Mouse (Mus musculus) midbrain, embryonic 11.5 days (tissue): ENCODE results near the gene Atp2a1. TPM values are rescaled to one million over a fixed set of nuclear protein-coding genes. Genes with fewer than 3 reads are reported as not detected.
A peak's percentile ranks its signal among the peaks of the same experiment; 100 is the strongest.

Experiments used
- ATAC-seq: fragments of 200-750 bp; cut with Nextera tagmentation; 2 replicates; pipeline ENCODE4 v1.8.0; 2017; ENCODE audit warnings: moderate TSS enrichment, moderate library complexity; ENCODE audit not compliant: low FRiP score
- DNase-seq: peaks from one replicate; pipeline ENCODE4 v3.0.0; 2015; ENCODE audit warnings: low spot score; ENCODE audit errors: missing footprints
- H3K27ac ChIP-seq: fragments of 300-500 bp; sonication (generic); 2 replicates; pipeline ENCODE4 v1.5.1; 2014; ENCODE audit warnings: low read depth, low read length
- H3K27me3 ChIP-seq: fragments of 300-500 bp; sonication (generic); 2 replicates; pipeline ENCODE4 v1.6.1; 2014; ENCODE audit warnings: mild to moderate bottlenecking, low read length, moderate library complexity, mixed read lengths; ENCODE audit not compliant: control insufficient read depth, insufficient read depth
- H3K36me3 ChIP-seq: fragments of 300-500 bp; sonication (generic); 2 replicates; pipeline ENCODE4 v1.6.1; 2014; ENCODE audit warnings: mild to moderate bottlenecking, low read length, moderate library complexity, mixed read lengths; ENCODE audit not compliant: control insufficient read depth, insufficient read depth
- H3K4me1 ChIP-seq: fragments of 300-500 bp; sonication (generic); 2 replicates; pipeline ENCODE4 v1.6.1; 2014; ENCODE audit warnings: low read length; ENCODE audit not compliant: control insufficient read depth, insufficient read depth
- H3K4me2 ChIP-seq: fragments of 300-500 bp; sonication (generic); 2 replicates; pipeline ENCODE4 v1.6.1; 2014; ENCODE audit warnings: mild to moderate bottlenecking, moderate library complexity
- H3K4me3 ChIP-seq: fragments of 300-500 bp; sonication (generic); 2 replicates; pipeline ENCODE4 v1.5.1; 2014; ENCODE audit warnings: low read depth, low read length
- H3K9ac ChIP-seq: fragments of 300-500 bp; sonication (generic); 2 replicates; pipeline ENCODE4 v1.6.1; 2014; ENCODE audit warnings: low read length
- H3K9me3 ChIP-seq: fragments of 300-500 bp; sonication (generic); 2 replicates; pipeline ENCODE4 v1.6.1; 2016; ENCODE audit warnings: low read length; ENCODE audit not compliant: control insufficient read depth
- WGBS: fragments of 180-500 bp; shearing (Covaris S2); extraction: QIAGEN DNeasy Blood & Tissue Kit; methylation state at CpG from one replicate; pipeline ENCODE4 v1.1.7; 2014; 5-methylcytosine and 5-hydroxymethylcytosine counted together
- polyA plus RNA-seq: library from polyadenylated mRNA; unstranded; fragments of >200 nt; fragmentation: Nextera tagmentation; extraction: Ambion mirVana; gene quantifications from 2 replicates; pipeline ENCODE4 v1.2.1, GENCODE M21; 2014

Gene Atp2a1
- polyA plus RNA-seq, 1 experiment from 2014 or later = 0.38 TPM

GRCm38 (mm10) chr7:126449991-126450390, 12.9 kb downstream of the Atp2a1 start:
- Histone ChIP-seq H3K4me1 (no peaks in the 10 kb centered on the region), H3K4me2 (no peak overlapping the region), H3K4me3 (no peak overlapping the region), H3K9ac (no peak overlapping the region), H3K36me3 (no peaks in the 10 kb centered on the region; the same call in 1 of the 2 replicates), H3K27ac (no peak overlapping the region), H3K9me3 (no peaks in the 10 kb centered on the region), H3K27me3 (no peaks in the 10 kb centered on the region)
- no peak for DNase-seq
- ATAC-seq = no peak
- 91% methylated on average over 18 of the region's 18 CpGs for WGBS

GRCm38 (mm10) chr7:126448481-126448880, 14.4 kb downstream of the Atp2a1 start:
- H3K9ac ChIP-seq = no peak overlapping the region

GRCm38 (mm10) chr7:126446217-126446616, 16.7 kb downstream of the Atp2a1 start:
- no peak for ATAC-seq
- 92% methylated on average over 21 of the region's 21 CpGs for WGBS
- no peaks in the 10 kb centered on the region; the same call in 1 of the 2 replicates for H3K36me3 ChIP-seq
- no peaks in the 10 kb centered on the region for H3K4me1 ChIP-seq
- no peak overlapping the region for H3K4me3 ChIP-seq
- H3K4me2 ChIP-seq = no peak overlapping the region
- no peak overlapping the region for H3K27ac ChIP-seq
- no peak overlapping the region for H3K9ac ChIP-seq
- H3K27me3 ChIP-seq = no peaks in the 10 kb centered on the region
- DNase-seq = no peak
- no peaks in the 10 kb centered on the region for H3K9me3 ChIP-seq

More at GRCm38 (mm10) chr7:126448481-126448880, 14.4 kb downstream of the Atp2a1 start:
- H3K4me2 ChIP-seq = no peak overlapping the region
- no peaks in the 10 kb centered on the region for H3K9me3 ChIP-seq
- no peaks in the 10 kb centered on the region for H3K27me3 ChIP-seq
- ATAC-seq (no peak), DNase-seq (no peak)
- H3K27ac ChIP-seq = no peak overlapping the region
- H3K4me1 ChIP-seq = no peaks in the 10 kb centered on the region
- 91% methylated on average over 19 of the region's 19 CpGs for WGBS
- H3K4me3 ChIP-seq = no peak overlapping the region
- no peaks in the 10 kb centered on the region; the same call in 1 of the 2 replicates for H3K36me3 ChIP-seq

DNA sequence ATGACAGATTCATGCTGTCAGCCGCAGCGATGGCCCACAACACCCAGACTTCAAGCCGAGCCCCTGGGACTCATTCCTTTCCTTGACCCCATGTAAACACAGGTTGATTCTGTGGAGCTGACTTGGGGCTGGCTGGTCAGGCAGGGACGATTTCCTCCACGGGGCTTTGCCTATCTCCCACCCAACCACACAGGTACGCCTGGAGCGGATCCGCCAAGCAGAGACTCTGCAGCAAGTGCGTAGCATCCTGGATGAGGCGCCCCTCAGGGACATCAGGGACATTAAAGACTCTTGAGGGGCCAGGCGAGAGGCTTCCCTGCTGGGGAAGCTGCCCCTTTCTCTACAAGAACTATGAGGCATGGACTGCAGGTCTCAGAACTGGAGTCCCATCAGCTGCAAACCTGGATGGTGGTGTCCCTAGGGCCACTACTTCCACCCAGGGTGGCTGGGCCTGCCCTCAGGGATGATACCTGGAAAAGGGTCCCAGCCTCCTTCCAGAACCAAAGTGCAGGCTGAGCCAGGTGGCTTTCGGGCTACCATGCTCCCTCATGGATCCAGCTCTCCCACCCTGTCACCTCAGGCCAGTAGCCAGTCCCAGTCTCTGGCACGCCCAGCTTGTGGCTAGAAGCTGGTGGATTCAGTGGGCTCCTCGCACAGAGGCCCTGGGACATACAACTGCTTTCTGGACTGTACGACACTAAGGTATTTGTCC, 17.6 kb downstream of the Atp2a1 start:
- H3K9me3 ChIP-seq = no peaks in the 10 kb centered on the region
- no peak overlapping the region for H3K9ac ChIP-seq
- DNase-seq (no peak), ATAC-seq (no peak)
- no peaks in the 10 kb centered on the region for H3K27me3 ChIP-seq
- no peaks in the 10 kb centered on the region; the same call in 1 of the 2 replicates for H3K36me3 ChIP-seq
- H3K27ac ChIP-seq = no peak overlapping the region
- H3K4me2 ChIP-seq = no peak overlapping the region
- H3K4me1 ChIP-seq = no peaks in the 10 kb centered on the region
- no peak overlapping the region for H3K4me3 ChIP-seq
- 93% methylated on average over 15 of the region's 15 CpGs for WGBS

DNA sequence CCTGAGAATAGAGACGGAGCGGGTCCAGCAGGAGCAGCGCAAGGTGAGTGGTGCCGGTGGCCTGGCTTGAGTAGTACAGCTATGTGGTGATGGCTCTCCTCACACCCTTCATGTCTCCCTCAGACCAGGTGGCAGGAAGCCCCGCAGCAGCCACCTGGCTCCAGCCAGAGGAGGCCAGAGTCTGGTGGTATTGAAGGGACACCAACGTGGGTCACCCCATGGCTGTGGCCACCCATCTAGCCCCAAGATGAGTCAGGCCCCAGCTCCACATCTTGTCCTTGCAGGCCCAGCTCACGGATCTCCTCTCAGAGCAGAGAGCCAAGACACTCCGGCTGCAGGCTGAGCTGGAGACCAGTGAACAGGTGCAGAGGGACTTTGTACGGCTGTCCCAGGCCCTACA, 18.4 kb downstream of the Atp2a1 start:
- Histone ChIP-seq H3K4me3 (no peak overlapping the region), H3K27me3 (no peaks in the 10 kb centered on the region), H3K9ac (no peak overlapping the region), H3K27ac (no peak overlapping the region), H3K36me3 (no peaks in the 10 kb centered on the region; the same call in 1 of the 2 replicates), H3K4me2 (no peak overlapping the region), H3K9me3 (no peaks in the 10 kb centered on the region), H3K4me1 (no peaks in the 10 kb centered on the region)
- no peak for ATAC-seq
- WGBS = 93% methylated on average over 9 of the region's 9 CpGs
- DNase-seq = no peak

DNA sequence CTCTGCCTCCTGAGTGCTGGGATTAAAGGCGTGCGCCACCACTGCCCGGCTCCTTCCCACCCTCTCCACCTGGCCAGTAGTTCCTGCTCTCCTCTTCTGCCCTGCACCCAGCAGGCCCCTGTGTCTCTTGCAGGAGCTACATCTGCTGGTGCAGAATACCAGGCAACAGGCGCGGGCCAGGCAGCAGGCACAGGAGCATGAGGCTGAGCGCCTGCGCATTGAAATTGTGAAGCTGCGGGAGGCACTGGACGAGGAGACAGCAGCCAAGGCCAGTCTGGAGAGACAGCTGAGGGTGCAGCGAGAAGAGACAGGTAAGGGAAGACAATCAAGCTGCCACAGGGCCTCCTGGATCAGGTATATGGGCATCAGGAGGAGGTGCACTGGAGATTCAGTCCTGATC, 18.9 kb downstream of the Atp2a1 start:
- no peak for ATAC-seq
- H3K4me3 ChIP-seq = no peak overlapping the region
- H3K9me3 ChIP-seq = no peaks in the 10 kb centered on the region
- H3K4me2 ChIP-seq = no peak overlapping the region
- no peaks in the 10 kb centered on the region for H3K27me3 ChIP-seq
- no peaks in the 10 kb centered on the region for H3K4me1 ChIP-seq
- no peaks in the 10 kb centered on the region; the same call in 1 of the 2 replicates for H3K36me3 ChIP-seq
- no peak for DNase-seq
- no peak overlapping the region for H3K9ac ChIP-seq
- no peak overlapping the region for H3K27ac ChIP-seq
- 91% methylated on average over 10 of the region's 10 CpGs for WGBS

DNA sequence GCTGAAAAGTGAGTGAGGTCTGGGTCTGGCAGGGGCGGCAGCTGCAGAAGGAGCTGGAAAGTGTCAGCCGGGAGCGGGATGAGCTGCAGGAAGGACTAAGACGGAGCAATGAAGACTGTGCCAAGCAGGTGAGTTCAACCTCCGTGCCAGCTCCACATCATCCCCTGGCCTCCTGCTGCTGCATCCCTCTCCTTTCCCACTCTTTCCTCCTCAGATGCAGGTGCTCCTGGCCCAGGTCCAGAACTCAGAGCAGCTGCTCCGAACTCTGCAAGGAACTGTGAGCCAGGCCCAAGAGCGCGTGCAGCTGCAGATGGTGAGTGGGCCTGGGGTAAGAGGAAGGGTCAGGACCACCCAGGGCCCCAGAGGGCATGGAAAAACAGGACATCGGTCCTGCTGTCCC, 22.8 kb downstream of the Atp2a1 start:
- Histone ChIP-seq H3K36me3 (no peaks in the 10 kb centered on the region; the same call in 1 of the 2 replicates), H3K4me3 (no peak overlapping the region), H3K4me1 (no peaks in the 10 kb centered on the region), H3K27me3 (no peaks in the 10 kb centered on the region), H3K9me3 (no peaks in the 10 kb centered on the region), H3K27ac (no peak overlapping the region), H3K9ac (no peak overlapping the region), H3K4me2 (no peak overlapping the region)
- 86% methylated on average over 9 of the region's 9 CpGs for WGBS
- DNase-seq = no peak
- no peak for ATAC-seq

DNA sequence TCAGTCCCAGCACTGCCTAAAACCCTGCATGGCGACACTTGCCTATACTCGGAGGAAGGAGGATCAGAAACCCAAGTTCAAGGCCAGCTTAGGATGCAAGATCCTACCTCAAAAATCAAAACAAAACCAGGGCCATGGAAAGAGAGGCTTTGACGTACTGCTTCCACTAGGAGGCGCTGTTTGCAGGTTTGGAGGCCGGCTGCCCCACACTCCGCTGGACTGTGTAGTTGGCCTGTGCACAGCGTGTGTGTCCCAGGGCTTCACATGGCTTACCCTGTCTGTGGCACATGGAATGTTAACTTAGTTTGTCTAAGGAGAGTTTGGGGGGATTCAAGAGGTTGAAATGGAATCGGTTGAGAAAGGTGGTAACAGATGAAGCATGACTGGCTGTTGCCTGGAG, 26.1 kb downstream of the Atp2a1 start:
- no peaks in the 10 kb centered on the region for H3K36me3 ChIP-seq
- H3K27ac ChIP-seq = no peak overlapping the region
- H3K4me1 ChIP-seq = no peaks in the 10 kb centered on the region
- 19% methylated on average over 8 of the region's 8 CpGs for WGBS
- no peak overlapping the region for H3K4me3 ChIP-seq
- ATAC-seq = no peak
- no peak overlapping the region for H3K4me2 ChIP-seq
- peak; percentile 94 for DNase-seq
- H3K27me3 ChIP-seq = no peaks in the 10 kb centered on the region
- no peak overlapping the region for H3K9ac ChIP-seq
- no peaks in the 10 kb centered on the region for H3K9me3 ChIP-seq

GRCm38 (mm10) chr7:126435801-126436200, 27.1 kb downstream of the Atp2a1 start:
- Histone ChIP-seq H3K27ac (no peak overlapping the region), H3K4me1 (no peaks in the 10 kb centered on the region), H3K27me3 (no peaks in the 10 kb centered on the region), H3K36me3 (no peaks in the 10 kb centered on the region), H3K4me2 (no peak overlapping the region), H3K4me3 (no peak overlapping the region), H3K9ac (no peak overlapping the region), H3K9me3 (no peaks in the 10 kb centered on the region)
- DNase-seq (no peak), ATAC-seq (no peak)
- 85% methylated on average over 3 of the region's 3 CpGs for WGBS
